Mouse (Mus musculus) thymus, adult 2 months (tissue): ENCODE data around the gene Bach2.

ENCODE experiments used
- CTCF ChIP-seq: fragments of 200-500 bp; IDR thresholded peaks from 2 replicates; pipeline ENCODE4 v1.5.1; 2012; ENCODE audit warnings: mild to moderate bottlenecking, control low read depth, low read length, moderate library complexity, borderline replicate concordance; ENCODE audit not compliant: control insufficient read depth, poor library complexity, insufficient read depth; ENCODE audit errors: extremely low read depth
- POLR2A ChIP-seq: fragments of 200-500 bp; IDR thresholded peaks from 2 replicates; pipeline ENCODE4 v1.6.1; 2012; ENCODE audit warnings: mild to moderate bottlenecking, low read length, control low read depth, moderate library complexity; ENCODE audit not compliant: control insufficient read depth, poor library complexity, insufficient read depth; ENCODE audit errors: extremely low read depth

GRCm38 (mm10) chr4:32538488-32538887 lies 299.9 kb downstream of the Bach2 start:
- no peak for TF ChIP-seq POLR2A
- TF ChIP-seq CTCF, result no peak
